Mouse (Mus musculus) liver, embryonic 11.5 days (tissue): ENCODE data around the gene Ppp4r2. TPM values are rescaled to one million over a fixed set of nuclear protein-coding genes. Genes with fewer than 3 reads are reported as not detected.
A peak's percentile ranks its signal among the peaks of the same experiment; 100 is the strongest.

ENCODE experiments used
- ATAC-seq: fragments of 200-750 bp; cut with Nextera tagmentation; replicated peaks from 2 replicates; pipeline ENCODE4 v1.8.0; 2017; ENCODE audit warnings: moderate number of reproducible peaks, mild to moderate bottlenecking, moderate TSS enrichment, moderate library complexity; ENCODE audit not compliant: low FRiP score
- DNase-seq: peaks from one replicate; pipeline ENCODE4 v3.0.0-alpha.2; 2017; ENCODE audit warnings: low spot score
- H3K27ac ChIP-seq: fragments of 300-500 bp; sonication (generic); 2 replicates; pipeline ENCODE4 v1.5.1; 2014; ENCODE audit warnings: mild to moderate bottlenecking, low read depth, low read length, control low read depth
- H3K27me3 ChIP-seq: fragments of 300-500 bp; sonication (generic); replicated peaks from 2 replicates; pipeline ENCODE4 v1.6.1; 2014; ENCODE audit warnings: low read length, mixed read lengths; ENCODE audit not compliant: control insufficient read depth, insufficient read depth
- H3K36me3 ChIP-seq: fragments of 300-500 bp; sonication (generic); 2 replicates; pipeline ENCODE4 v1.6.1; 2014; ENCODE audit warnings: mild to moderate bottlenecking, low read length, moderate library complexity, mixed read lengths; ENCODE audit not compliant: control insufficient read depth, insufficient read depth
- H3K4me1 ChIP-seq: fragments of 300-500 bp; sonication (generic); replicated peaks from 2 replicates; pipeline ENCODE4 v1.6.1; 2014; ENCODE audit warnings: low read length, mixed read lengths; ENCODE audit not compliant: control insufficient read depth, insufficient read depth
- H3K4me2 ChIP-seq: fragments of 300-500 bp; sonication (generic); 2 replicates; pipeline ENCODE4 v1.6.1; 2014; ENCODE audit warnings: mild to moderate bottlenecking, control low read depth, moderate library complexity
- H3K4me3 ChIP-seq: fragments of 300-500 bp; sonication (generic); 2 replicates; pipeline ENCODE4 v1.5.1; 2014; ENCODE audit warnings: low read depth, low read length, control low read depth
- H3K9ac ChIP-seq: fragments of 300-500 bp; sonication (generic); 2 replicates; pipeline ENCODE4 v1.6.1; 2014; ENCODE audit warnings: low read depth, low read length, control low read depth
- H3K9me3 ChIP-seq: fragments of 300-500 bp; sonication (generic); 2 replicates; pipeline ENCODE4 v1.6.1; 2016; ENCODE audit warnings: low read length, inconsistent platforms, mixed read lengths; ENCODE audit not compliant: control insufficient read depth
- WGBS: fragments of 180-500 bp; shearing (Covaris S2); extraction: QIAGEN DNeasy Blood & Tissue Kit; methylation state at CpG from one replicate; pipeline ENCODE4 v1.1.7; 2014; 5-methylcytosine and 5-hydroxymethylcytosine counted together
- polyA plus RNA-seq: library from polyadenylated mRNA; unstranded; fragments of >200 nt; fragmentation: Nextera tagmentation; extraction: Ambion mirVana; gene quantifications from 2 replicates; pipeline ENCODE4 v1.2.1, GENCODE M21; 2014

Gene Ppp4r2
- polyA plus RNA-seq, 1 experiment from 2014 or later, result 25.0 TPM

- H3K9ac ChIP-seq, result no peak overlapping the region
- no peaks in the 10 kb centered on the region for H3K27me3 ChIP-seq
- H3K9me3 ChIP-seq, result no peaks in the 10 kb centered on the region
- ATAC-seq (no peak), DNase-seq (no peak)
- no peak overlapping the region for H3K4me3 ChIP-seq
- no peaks in the 10 kb centered on the region for H3K4me1 ChIP-seq
- 56% methylated on average over 7 of the region's 7 CpGs for WGBS
- H3K4me2 ChIP-seq, result no peak overlapping the region
- no peak overlapping the region for H3K27ac ChIP-seq
- no peaks in the 10 kb centered on the region for H3K36me3 ChIP-seq
These were observed 8.9 kb upstream of the Ppp4r2 start for GRCm38 (mm10) chr6:100824381-100824965.

GRCm38 (mm10) chr6:100826046-100826445, 7.4 kb upstream of the Ppp4r2 start:
- Histone ChIP-seq H3K9me3 (no peaks in the 10 kb centered on the region), H3K4me3 (no peak overlapping the region), H3K4me2 (no peak overlapping the region), H3K4me1 (no peaks in the 10 kb centered on the region), H3K36me3 (no peaks in the 10 kb centered on the region), H3K27me3 (no peaks in the 10 kb centered on the region), H3K27ac (no peak overlapping the region), H3K9ac (no peak overlapping the region)
- WGBS, result 75% methylated on average over 6 of the region's 6 CpGs
- DNase-seq (no peak), ATAC-seq (no peak)

DNA sequence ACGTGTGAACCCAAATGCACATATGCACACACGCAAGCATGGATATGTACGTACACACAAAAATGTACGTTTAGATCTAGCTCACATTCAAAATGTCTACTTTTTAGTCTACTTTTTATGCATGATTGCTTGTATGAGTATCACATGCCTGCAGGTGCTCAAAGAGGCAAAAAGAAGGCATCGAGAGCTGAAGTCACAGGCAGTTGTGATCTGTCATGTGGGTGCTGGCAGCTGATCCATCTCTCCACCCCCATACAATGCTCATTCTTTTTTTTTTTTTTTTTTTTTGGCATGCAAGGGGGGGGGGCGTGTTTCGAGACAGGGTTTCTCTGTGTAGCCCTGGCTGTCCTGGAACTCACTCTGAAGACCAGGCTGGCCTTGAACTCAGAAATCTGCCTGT, 4.9 kb upstream of the Ppp4r2 start:
- no peaks in the 10 kb centered on the region for H3K9me3 ChIP-seq
- H3K9ac ChIP-seq, result no peak overlapping the region
- no peak overlapping the region for H3K4me2 ChIP-seq
- H3K4me3 ChIP-seq, result no peak overlapping the region
- no peaks in the 10 kb centered on the region for H3K36me3 ChIP-seq
- DNase-seq, result no peak
- 0 out of 2 replicates have a peak, but pooled peaks cover 2% of the 10 kb centered on the region for H3K4me1 ChIP-seq
- no peak overlapping the region for H3K27ac ChIP-seq
- no peak for ATAC-seq
- 82% methylated on average over 7 of the region's 7 CpGs for WGBS
- no peaks in the 10 kb centered on the region for H3K27me3 ChIP-seq

DNA sequence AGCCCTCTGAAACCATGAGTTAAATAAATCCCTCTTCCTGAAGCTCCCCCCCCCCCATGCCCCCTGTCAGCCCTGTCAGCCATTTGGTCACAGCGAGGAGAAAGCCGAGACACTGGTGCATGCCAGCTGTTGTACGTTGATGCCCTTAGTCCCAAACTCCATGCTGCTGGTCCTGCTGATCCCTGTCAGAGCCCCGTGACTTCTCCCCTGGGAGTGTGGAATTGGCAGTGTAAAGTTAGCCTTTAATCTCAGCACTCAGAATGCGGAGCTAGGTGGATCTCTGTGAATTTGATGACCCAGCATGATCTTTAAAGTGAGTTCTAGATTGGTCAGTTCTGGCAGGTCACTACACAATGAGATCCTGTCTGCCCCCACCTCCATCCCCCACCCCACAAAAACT, 3.7 kb upstream of the Ppp4r2 start:
- H3K36me3 ChIP-seq, result no peaks in the 10 kb centered on the region
- H3K9ac ChIP-seq, result no peak overlapping the region
- no peaks in the 10 kb centered on the region for H3K27me3 ChIP-seq
- no peak overlapping the region for H3K4me3 ChIP-seq
- H3K4me2 ChIP-seq, result no peak overlapping the region
- no peak for ATAC-seq
- no peak overlapping the region for H3K27ac ChIP-seq
- WGBS, result 81% methylated on average over 5 of the region's 5 CpGs
- no peak for DNase-seq
- no peaks in the 10 kb centered on the region for H3K9me3 ChIP-seq
- H3K4me1 ChIP-seq, result peaks cover 5% of the 10 kb centered on the region

GRCm38 (mm10) chr6:100831188-100831587, 2.2 kb upstream of the Ppp4r2 start:
- Histone ChIP-seq H3K4me3 (no peak overlapping the region), H3K27ac (no peak overlapping the region), H3K9ac (no peak overlapping the region), H3K4me2 (no peak overlapping the region), H3K27me3 (no peaks in the 10 kb centered on the region), H3K36me3 (peaks cover 10% of the 10 kb centered on the region), H3K4me1 (peaks cover 12% of the 10 kb centered on the region), H3K9me3 (no peaks in the 10 kb centered on the region)
- ATAC-seq (no peak), DNase-seq (no peak)
- WGBS, result 64% methylated on average over 3 of the region's 3 CpGs

GRCm38 (mm10) chr6:100831751-100832150, 1.7 kb upstream of the Ppp4r2 start:
- Histone ChIP-seq H3K27me3 (no peaks in the 10 kb centered on the region), H3K36me3 (peaks cover 15% of the 10 kb centered on the region), H3K9ac (no peak overlapping the region), H3K4me2 (no peak overlapping the region), H3K4me3 (no peak overlapping the region), H3K27ac (no peak overlapping the region), H3K9me3 (no peaks in the 10 kb centered on the region), H3K4me1 (peaks cover 12% of the 10 kb centered on the region)
- WGBS, result 92% methylated on average over 6 of the region's 6 CpGs
- DNase-seq, result no peak
- ATAC-seq, result no peak

DNA sequence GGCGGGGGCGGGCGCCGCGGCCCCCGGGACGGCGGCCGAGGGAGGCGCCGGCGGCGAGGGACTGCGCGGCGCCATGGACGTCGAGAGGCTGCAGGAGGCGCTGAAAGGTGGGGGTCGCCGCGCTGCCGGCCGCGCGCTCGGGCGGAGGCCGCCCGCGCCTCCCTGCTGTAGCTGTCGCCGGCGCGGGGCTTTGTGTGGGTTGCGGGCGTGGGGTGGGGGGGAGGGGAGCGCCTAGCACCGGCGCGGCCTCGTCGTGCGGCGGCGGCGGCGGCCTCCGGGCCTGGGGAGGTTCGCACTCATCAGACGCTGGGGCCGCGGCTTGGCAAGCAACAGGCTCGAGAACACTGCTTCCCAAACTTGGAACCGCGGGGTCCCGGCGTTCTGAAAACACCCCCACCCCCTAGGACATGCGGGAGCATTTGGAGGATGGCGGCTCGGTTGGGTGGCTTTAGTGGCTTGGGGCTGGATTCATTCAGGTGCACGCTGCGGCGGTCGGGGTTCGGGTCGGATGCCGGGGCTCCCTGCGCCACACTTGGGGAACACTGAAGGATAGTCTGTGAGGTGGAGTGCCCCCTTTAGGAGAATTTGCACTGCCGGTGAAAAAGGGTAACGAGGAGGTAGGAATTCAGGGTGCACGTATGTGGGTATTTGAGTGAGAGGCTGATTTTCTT, 524 bp downstream of the Ppp4r2 start:
- ATAC-seq (peak; percentile 79), DNase-seq (peak; percentile 77)
- no peaks in the 10 kb centered on the region for H3K27me3 ChIP-seq
- H3K9ac ChIP-seq, result peak overlapping the region; percentile 82
- under 1% methylated on average over 42 of the region's 72 CpGs for WGBS
- no peaks in the 10 kb centered on the region for H3K9me3 ChIP-seq
- peaks cover 12% of the 10 kb centered on the region for H3K4me1 ChIP-seq
- H3K4me2 ChIP-seq, result peak overlapping the region; percentile 75
- H3K27ac ChIP-seq, result peak overlapping the region; percentile 80
- H3K4me3 ChIP-seq, result peak overlapping the region; percentile 77
- H3K36me3 ChIP-seq, result peaks cover 23% of the 10 kb centered on the region

- ATAC-seq (no peak), DNase-seq (no peak)
- Histone ChIP-seq H3K4me1 (peaks cover 12% of the 10 kb centered on the region), H3K9ac (peak overlapping the region; percentile 82), H3K9me3 (no peaks in the 10 kb centered on the region), H3K36me3 (peaks cover 28% of the 10 kb centered on the region), H3K27ac (no peak overlapping the region), H3K4me3 (peak overlapping the region; percentile 77), H3K27me3 (no peaks in the 10 kb centered on the region), H3K4me2 (peak overlapping the region; percentile 75)
- 29% methylated on average over 9 of the region's 9 CpGs for WGBS
These were observed 1.2 kb downstream of the Ppp4r2 start for GRCm38 (mm10) chr6:100834489-100835160.
